Mouse (Mus musculus): ENCODE data around the gene Fgf23.

The Fgf23 gene

DNA sequence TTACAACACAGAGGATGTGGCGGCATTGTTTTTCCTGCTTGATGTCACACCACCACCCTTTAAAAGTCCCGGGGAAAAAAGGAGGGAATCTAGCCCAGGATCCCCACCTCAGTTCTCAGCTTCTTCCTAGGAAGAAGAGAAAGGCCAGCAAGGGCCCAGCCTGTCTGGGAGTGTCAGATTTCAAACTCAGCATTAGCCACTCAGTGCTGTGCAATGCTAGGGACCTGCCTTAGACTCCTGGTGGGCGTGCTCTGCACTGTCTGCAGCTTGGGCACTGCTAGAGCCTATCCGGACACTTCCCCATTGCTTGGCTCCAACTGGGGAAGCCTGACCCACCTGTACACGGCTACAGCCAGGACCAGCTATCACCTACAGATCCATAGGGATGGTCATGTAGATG is at the start of gene Fgf23:
Gene Fgf23, plus strand, starts transcription at position 86 of the 400 bp plus-strand sequence.
- no peak for DNase-seq

DNA sequence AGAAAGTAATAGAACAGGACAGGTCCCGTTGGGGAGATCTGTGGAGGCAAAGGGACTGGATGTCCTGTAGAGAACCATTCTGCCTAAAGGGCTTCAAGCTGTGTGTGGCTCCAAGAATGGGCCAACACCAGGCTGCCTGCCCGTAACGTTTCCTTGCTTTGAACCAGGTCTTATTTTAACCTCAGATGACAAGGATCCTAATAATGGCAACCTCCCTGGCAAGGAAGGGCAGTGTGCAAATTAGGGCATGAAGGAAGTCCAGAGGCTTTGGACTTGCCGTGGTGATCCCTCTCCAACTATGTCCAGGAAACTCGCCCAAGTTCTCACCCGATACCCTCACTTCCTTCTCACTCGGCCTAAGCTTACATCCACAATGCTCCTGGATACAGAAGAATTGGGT is 47.9 kb upstream of the Fgf23 start:
- no peak for DNase-seq

DNA sequence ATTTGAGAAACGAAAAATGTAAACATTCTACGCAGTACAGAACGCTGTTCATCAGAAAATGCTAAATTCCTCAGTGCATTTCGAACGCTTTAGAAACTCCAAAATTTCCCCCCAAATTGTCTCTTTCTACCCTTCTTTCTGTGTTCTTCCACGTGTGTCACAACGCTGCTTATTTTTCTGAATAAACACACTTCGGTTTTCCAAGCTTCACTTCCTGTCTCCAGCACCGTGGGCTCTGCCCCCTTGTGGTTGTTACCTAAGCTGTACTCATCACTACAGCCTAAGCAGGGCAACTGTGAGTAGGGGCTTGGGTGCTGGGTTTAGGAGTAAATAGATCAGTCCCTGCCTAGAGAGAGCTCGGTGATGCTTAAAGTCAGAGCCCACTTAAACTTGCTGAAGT is 37.9 kb upstream of the Fgf23 start:
- DNase-seq: no peak

DNA sequence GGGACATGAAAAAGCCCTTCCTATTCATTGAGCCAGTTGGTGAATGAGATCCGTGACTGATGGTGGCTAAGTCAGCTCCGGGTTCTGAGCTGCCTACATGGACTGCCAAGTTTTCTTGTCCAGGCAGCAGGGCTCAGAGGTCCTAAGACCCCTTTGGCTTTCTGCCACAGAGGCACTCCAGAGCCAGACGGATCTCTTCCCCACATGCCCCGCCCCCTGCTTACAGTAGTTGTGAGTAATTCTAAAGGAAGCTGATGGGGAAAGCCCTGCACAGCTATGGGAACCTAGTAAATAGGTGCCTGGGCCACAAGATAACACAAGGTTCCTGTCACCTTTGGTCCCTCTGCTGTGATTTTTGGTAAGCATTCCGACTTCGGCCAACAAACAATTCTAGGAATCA is 27.8 kb upstream of the Fgf23 start:
- DNase-seq: peak; percentile 11

DNA sequence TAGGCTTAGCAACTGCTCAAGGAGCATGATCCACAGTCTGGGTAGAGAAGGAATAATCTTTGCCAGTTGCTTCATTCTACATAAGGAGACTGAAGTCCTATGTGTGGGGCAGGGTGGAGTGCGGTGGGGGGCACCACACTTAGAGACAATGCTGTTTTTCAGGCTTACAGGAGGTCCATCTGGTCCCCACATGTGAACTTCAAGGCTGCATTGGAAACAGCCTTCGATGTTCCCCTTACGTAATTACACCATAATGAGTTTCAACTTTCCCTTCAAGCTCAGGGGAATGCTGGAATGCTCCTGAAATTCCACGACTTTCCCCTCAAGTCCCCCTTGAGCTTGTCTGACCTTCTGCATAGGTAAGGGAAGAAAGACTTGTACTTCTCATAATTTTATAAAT is 21.9 kb upstream of the Fgf23 start:
- DNase-seq: no peak

DNA sequence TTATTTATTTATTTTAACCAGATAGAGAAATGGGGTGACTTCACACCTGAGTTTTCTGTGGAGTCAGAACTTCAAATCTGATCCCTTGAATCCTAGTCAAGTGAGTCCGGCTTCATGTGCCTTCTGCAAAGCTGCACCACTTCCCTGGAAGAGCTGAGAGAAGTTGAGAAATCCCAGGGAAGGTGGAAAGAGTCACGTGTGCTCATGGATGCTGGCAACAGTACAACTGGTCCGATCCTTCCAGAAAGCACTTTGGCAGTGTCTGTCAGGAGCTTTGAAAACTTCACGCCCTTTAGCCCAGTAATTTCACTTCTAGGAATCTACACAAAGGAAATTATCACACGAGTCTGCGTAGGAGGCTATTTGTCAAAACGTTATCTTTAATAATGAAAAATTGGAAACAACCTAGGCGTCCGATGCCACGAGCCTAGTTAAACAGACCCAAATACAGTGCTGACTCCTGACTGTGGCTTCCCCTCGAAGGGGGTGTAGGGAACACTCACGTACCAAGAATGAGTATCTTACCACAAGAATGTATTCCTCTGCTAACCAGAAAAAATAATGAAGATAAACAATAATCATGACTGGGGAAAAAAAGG is 15.6 kb upstream of the Fgf23 start:
- no peak for DNase-seq

DNA sequence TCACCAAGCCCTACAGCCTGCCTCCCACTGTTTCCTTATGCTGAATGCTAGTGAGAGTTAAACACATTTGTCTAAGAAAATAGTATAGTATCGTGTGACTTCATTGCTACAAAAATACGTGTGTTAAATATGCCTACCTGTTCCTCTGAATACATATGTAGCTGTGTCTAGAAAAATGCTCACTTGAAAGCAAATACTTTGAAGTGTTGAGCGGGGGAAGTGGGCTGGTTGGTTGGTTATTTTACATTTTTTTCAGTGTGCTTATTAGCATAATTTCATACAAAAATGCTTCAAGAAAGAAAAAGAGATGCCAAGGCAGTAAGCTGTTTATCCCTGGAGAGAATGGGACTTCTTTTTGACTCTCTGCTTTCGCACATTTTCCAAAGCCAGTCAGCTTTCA is 12.7 kb upstream of the Fgf23 start:
- no peak for DNase-seq

DNA sequence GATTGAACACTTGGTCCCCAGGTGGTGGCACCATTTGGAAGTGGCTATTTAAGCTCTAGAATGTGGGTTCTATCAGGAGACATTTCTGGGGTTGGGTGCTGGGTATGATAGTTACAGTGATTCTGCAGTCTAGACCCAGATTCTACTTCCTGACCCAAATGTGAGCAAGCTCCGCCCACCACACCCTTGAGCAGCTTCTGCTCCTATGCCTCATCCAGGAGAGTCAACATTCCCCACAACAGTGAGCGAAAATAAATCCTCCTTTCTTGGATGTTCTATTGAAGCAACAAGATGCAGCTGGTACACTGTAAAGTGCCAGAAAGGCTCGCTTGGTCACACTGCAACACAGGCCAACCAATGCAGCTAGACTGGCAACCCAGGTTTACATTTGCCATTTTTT is 8.8 kb upstream of the Fgf23 start:
- no peak for DNase-seq

DNA sequence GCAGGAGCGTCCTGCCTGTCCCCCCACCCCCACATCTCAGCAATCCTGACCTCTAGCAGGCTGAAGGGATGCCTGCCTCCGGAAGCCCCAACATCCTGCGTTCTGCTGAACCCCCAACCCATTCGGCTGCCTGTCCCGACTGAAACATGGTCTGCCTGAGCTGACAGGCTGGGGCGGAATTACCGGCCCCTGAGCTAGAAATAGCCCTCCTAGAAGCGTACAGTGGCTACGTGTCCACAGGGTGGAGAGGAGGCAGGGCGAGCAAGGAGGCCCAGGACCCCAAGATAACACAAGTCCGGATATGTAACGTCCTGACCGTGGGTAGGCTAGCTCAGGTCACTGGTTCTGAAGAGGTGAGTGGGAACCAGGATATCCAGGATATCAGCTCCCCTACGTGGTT is 7.9 kb upstream of the Fgf23 start:
- no peak for DNase-seq

DNA sequence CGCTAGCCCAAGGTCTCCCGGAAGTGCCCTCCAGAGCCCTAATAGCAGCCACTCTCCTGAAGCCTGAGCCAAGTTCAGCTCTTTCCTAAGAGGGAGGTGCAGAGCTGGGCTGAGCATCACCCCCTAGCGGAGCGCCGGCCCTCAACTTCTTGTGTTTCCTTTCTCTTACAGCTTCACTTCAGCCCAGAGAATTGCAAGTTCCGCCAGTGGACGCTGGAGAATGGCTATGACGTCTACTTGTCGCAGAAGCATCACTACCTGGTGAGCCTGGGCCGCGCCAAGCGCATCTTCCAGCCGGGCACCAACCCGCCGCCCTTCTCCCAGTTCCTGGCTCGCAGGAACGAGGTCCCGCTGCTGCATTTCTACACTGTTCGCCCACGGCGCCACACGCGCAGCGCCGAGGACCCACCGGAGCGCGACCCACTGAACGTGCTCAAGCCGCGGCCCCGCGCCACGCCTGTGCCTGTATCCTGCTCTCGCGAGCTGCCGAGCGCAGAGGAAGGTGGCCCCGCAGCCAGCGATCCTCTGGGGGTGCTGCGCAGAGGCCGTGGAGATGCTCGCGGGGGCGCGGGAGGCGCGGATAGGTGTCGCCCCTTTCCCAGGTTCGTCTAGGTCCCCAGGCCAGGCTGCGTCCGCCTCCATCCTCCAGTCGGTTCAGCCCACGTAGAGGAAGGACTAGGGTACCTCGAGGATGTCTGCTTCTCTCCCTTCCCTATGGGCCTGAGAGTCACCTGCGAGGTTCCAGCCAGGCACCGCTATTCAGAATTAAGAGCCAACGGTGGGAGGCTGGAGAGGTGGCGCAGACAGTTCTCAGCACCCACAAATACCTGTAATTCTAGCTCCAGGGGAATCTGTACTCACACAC is 7.4 kb downstream of the Fgf23 start:
- peak; percentile 17 for DNase-seq

DNA sequence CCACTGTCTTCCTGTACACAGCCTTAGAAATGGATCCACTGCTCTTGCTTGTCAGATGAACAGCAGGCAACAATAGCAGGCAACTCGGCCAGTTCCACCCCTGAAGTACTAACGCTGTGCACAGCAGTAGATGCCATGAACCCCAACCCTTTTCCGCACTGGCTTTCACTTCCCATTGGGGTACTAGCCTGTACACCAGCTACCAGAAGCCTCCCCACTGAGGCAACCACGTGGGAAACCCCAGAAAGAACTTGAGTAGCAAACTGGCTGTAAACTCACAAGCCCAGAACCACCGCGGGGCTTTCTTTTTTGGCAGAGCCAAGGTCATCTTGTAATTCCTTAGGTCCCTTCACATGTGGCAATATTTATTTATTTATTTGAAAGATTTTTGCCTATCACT is 9.1 kb downstream of the Fgf23 start:
- DNase-seq: no peak

DNA sequence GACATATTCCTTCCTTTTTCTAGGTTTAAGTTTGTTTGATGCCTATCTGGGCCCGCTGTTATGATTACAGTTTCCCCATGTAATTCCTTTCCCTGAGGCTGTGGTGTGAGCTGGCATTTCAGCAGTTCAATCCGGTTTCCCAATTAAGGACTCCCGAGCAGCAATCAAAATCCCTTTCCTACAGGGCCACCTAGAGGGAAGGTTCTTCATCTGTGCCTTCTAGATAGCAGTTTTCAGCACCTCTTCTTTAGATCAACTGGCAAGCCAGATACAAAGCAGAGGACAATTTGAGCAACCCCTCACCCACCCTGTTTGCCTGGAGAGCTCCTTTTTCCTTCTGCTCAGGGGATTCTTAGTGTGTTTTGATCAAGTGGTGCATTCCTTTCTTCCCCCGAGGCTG is 14.0 kb downstream of the Fgf23 start:
- peak; percentile 26 for DNase-seq

DNA sequence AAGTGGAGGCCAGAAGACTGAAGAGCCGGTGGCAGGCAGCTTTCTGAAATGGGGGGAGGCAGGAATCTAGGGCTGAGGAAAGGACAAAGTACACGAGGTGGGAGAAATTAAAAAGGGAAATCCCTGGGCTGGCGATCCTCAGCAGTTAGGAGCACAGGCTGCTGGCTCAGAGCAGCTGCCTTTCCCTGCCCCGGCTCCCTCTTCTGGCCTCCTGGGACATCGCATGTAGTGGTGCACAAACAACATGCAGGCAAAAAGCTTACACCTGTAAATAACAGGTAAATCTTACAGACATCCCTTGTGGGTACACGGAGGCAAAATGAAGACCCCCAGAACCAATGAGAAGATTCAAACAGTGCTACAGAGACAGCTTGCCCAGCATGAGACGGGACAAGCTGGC is 21.9 kb downstream of the Fgf23 start:
- DNase-seq: no peak

DNA sequence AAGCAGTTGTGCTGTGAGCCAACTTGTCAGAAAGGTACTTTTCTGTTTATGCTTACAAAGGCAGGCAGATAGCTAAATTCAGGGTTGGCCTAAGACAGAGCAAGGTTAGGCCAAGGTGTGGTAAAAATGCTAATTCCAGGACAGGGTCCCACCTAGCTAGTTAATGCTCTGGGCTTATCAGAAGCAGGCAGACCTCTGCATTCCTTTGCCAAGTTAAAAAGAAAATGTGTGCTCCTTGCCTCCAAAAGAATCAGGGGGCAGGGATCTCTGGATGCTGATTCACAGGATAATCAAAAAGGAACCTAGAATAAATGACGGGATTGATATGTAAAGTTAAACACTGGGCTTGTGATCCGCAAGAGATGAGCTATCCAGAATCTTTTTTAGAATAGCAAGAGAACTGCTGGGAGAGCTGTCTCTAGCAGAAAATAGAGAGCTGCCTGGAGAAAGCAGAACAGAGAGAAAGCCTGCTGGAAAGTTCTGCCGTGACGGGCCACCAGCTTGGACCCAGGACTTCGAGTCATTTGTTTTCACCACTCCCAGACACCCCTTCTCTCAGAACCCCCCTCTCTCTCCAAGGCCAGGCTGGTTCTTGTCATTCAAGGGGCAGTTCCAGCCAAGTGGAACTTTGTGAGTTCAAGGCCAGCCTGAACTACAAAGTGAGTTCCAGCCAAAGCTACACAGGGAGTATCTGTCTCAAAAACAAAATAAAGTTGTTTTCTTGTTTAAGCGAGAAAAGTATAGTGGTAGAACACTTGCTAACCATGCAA is 31.0 kb downstream of the Fgf23 start:
- DNase-seq: no peak

DNA sequence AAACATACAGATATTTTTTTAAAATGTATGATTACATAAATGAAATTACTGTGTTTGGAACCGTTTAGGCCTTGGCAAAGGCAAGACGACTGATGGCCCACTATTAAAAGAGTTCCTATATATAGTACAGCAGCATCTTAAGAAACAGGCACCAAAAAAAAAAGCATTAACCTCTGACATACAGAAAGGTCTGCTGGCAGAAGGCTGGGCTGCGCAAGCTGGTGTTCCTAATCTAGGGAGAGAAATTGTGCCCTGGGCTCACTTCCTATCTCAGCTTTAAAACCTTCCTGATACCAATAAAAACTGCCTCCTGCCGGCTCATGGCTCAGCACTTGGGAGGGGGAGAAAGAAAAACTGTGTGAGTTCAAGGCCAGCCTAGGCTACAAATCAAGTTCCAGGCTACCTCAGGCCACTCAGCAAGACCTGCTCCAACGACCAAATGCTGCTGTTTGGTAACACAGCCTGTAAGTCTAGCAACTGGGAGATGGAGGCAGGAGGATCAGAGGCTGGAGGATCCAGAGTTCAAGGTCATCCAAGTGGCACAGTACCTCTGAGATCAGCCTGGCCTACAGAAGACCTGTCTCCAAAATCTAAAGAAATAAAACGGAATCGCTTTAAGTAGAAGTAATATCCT is 31.8 kb downstream of the Fgf23 start:
- no peak for DNase-seq

DNA sequence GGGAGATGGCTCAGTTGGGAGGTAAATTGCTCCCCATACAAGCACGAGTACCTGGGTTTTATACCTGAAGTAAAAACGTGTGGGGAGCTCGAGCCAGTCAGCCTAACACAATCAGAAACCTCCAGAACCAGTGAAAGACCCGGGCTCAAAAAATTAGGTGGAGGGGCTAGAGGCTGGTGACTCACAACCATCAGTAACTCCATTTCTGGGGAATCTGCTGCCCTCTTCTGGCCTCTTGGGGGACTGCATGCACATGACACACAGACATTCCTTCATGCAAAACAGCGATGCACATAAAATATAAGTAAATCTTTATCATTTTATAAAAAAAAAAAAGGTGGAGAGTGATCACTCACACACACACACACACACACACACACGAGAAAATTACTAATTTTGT is 32.4 kb downstream of the Fgf23 start:
- DNase-seq: peak; percentile 29

DNA sequence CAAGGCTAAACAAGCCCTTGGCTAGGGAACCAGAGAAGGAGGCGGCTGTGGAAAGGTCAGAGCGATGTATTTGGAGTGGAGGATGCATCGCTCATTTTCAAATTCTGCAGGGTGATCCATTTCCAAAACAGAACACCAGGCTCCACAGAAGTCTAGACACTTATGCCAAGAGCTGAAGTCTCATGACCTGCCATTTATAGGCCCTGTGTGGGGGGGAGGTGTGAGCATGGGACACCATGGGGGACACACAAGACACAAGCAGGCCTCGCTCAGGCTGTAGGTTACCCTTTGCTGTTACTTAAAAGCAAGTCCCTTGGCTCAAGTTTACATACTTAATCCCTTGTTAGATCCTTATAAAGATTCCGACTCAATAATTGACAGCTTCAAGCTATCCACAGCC is 33.5 kb downstream of the Fgf23 start:
- no peak for DNase-seq

DNA sequence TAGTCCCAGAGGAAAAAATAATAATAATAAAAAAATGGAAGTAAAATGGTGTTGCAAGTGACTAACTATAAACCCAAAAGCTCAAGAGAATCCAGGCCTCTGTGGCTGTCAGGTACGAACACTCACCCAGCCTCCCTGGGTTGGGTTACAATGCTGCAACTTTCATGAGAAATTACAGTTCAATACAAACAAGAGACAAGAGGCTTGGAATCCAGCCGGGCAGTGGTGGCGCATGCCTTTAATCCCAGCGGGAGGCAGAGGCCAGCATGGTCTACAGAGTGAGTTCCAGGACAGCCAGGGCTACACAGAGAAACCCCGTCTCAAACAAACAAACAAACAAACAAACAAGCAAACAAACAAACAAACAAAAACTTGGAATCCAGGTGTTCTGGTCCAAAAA is 34.0 kb downstream of the Fgf23 start:
- no peak for DNase-seq

DNA sequence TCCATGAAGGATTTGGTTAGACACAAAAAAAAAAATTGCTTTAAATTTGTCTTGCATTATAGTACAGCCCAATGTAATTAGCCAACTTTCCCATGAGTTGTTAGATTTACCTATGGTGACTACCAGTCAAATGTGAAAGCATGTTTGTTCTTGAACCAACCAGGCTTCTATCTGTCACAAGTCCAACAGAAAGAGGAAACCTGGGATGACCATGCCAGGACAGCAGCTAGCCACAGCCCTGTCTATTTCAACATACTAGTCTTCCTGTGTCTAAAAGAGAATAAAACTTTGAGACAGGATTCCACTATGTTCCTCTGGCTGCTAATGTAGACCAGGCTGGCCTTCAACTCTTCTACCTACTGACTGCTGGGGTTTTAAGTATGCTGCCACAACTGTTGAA is 34.7 kb downstream of the Fgf23 start:
- no peak for DNase-seq

DNA sequence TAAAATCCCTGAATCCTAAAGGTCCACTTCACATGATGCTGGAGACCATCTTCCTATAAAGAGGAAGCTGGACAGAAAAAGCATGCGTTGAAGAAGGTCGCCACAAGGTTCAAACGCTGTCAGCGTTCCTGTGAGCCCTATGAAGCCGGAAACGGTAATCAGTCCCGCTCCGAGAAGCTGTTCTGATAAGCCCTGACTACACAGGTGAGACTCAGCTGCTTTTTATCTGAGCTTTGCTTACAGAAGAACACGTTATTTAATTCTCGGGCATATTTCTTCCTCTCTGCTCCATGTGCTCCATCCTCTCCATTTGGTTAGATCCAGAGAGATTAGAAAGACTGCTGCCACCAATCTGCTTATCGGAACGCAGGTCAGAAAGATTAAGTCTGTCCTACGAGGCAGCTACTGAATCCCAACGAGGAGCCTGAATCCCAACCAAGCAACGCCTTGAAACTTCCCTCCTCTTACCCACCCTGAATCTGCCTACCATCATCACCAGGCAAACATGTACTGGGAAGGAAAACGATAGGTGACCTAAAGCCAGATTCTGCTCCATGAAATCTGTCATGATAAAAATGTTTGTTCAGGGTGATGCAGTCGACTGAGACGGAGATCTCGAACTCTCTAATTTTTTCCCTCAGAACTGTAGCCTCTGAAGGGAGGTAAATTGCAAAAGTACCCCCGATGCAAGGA is 35.8 kb downstream of the Fgf23 start:
- no peak for DNase-seq

DNA sequence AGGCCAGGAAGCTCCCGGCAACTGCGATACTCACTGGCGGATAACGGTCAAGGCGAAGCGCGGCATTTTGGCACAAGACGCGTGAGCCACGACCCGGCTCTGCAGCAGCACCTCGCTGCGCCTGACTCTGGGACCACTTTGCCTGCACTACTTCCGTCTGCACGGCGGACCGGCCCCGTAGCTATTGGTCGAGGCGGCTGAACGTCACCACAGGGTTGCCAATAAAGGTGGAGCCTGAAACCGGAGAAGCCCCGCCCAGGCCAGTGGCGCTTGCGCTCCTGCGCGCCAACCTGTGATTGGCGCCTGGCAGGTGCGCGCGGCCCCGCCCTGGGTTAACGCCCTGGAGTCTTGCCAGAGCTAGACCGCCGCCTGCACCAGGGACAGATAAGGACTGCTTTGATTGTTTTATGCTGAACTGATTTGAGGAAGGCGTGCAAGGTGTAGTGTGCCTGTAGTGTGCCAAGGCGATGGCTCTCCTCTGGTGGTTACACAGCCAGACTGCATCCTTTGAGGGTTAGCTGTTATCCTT is 36.8 kb downstream of the Fgf23 start, which contains the start of gene Tigar:
Gene Tigar, minus strand, starts transcription at position 156 of the 529 bp plus-strand sequence.
- DNase-seq: peak; percentile 94

DNA sequence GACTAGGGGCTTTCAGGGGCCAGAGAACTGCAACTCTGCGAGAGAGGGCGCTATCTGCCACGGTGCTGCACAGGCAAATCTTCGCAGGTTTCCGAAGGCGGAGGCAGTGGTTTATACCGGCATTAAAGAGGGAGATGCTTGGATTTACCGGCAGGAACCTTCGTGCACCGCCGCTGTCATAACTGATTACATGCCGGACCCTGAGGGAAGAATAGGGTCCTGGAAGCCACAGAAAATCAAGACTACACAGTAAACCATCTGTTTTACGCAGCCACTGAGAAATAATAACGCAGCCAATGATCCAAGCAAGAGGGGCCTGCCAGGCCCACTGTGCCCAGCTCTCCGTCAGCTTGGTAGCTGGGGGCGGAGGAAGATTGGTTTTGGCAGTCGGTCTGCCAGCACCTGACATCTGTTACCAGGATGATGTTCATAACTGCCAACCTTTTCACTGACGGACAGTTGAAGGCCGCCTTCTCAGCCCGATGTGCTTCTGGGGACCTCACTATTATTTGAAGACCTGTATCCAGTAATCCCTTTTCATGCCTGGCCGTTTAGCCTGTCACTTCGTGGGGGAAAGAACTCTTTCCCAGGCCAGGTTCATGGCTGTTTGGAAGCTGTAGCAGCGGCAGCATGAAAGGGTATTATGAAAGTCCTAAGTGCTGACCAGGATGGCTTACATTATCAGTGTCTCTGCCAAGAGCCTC is 42.2 kb downstream of the Fgf23 start:
- no peak for DNase-seq

Measured in kidney, postnatal 14 days (tissue).